Mouse (Mus musculus) ES-Bruce4 (cell line): ENCODE data around the gene Ugcg.

Experiments
- CTCF ChIP-seq: IDR thresholded peaks from one replicate; pipeline ENCODE4 v1.8.1; 2011; ENCODE audit warnings: low read depth, low read length
- EP300 ChIP-seq: IDR thresholded peaks from 2 replicates; pipeline ENCODE4 v1.6.1; 2011; ENCODE audit warnings: low read depth, low read length; ENCODE audit not compliant: insufficient read depth
- POLR2A ChIP-seq: IDR thresholded peaks from one replicate; pipeline ENCODE4 v1.8.1; 2011; ENCODE audit warnings: low read length; ENCODE audit not compliant: insufficient read depth

- TF ChIP-seq POLR2A (no peak), CTCF (no peak), EP300 (no peak)
These were observed 65.3 kb downstream of the Ugcg start for GRCm38 (mm10) chr4:59254397-59254796.
